Mouse (Mus musculus) thymus, adult 2 months (tissue): Measurements from ENCODE around the gene Stoml2.

Source experiments
- CTCF ChIP-seq: fragments of 200-500 bp; IDR thresholded peaks from 2 replicates; pipeline ENCODE4 v1.5.1; 2012; ENCODE audit warnings: mild to moderate bottlenecking, control low read depth, low read length, moderate library complexity, borderline replicate concordance; ENCODE audit not compliant: control insufficient read depth, poor library complexity, insufficient read depth; ENCODE audit errors: extremely low read depth
- POLR2A ChIP-seq: fragments of 200-500 bp; IDR thresholded peaks from 2 replicates; pipeline ENCODE4 v1.6.1; 2012; ENCODE audit warnings: mild to moderate bottlenecking, low read length, control low read depth, moderate library complexity; ENCODE audit not compliant: control insufficient read depth, poor library complexity, insufficient read depth; ENCODE audit errors: extremely low read depth

DNA sequence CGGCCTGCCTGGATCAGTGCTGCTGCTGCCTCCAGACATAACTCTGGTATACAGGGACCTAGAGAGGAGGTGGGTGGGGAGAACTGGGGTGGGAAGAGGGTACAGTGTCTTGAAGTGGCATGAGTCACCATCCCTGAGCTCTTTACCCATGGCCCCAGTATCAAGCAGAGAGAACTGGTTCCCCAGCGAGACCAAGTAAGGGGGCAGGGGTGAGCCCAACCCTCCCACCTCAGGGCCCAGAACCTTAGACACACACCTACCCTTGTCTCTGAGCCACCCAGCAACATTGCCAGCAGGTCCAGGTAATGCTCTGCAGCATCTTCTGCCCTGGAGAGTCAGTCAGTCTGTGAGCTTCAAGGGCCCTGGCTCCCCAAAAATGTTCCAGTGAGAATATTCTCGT, 26.6 kb downstream of the Stoml2 start:
- no peak for TF ChIP-seq POLR2A
- TF ChIP-seq CTCF: no peak
